Mouse (Mus musculus) liver, embryonic 14.5 days (tissue): ENCODE results near the gene Rfx7.

Source experiments
- CTCF ChIP-seq: IDR thresholded peaks from 2 replicates; pipeline ENCODE4 v1.5.1; 2016; ENCODE audit warnings: antibody characterized with exemption, low read depth, control low read depth
- EP300 ChIP-seq: IDR thresholded peaks from 2 replicates; pipeline ENCODE4 v1.6.1; 2016; ENCODE audit warnings: antibody characterized with exemption, low read depth

GRCm38 (mm10) chr9:72600142-72600541 is 68.1 kb downstream of the Rfx7 start:
- no peak for TF ChIP-seq CTCF
- TF ChIP-seq EP300 = no peak
